Mouse (Mus musculus) CD8-positive naive resting alpha-beta T cell, adult 2 months (primary cell): ENCODE data around the gene Ccdc88b.

ENCODE experiments used
- DNase-seq, 2 experiments: peaks; one replicate each; pipeline ENCODE4 v3.0.0; 2022; ENCODE audit warnings: low read depth in 2 of 2, low spot score in 2 of 2

The Ccdc88b gene

GRCm38 (mm10) chr19:6857391-6858005, 513 bp downstream of the Ccdc88b start:
- no peak for DNase-seq

DNA sequence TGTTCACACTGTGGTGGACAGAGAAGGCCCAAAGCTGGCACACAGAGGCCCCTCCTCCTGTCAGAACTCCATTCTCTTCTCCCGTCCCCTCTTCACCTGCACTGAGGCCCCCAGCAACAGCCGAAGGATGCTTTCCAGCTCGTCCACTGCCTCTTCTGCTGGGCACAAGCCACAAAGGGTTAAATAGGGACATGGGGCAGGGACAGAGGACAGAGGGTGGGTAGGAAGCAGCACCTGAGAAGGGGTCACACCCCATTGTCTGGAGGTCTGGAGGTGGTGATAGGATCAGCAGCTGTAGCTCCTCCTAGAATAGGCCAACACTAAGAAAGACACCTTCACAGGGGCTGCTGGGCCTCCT, 1.0 kb downstream of the Ccdc88b start:
- no peak for DNase-seq

- peak in 1 of 2 experiments; percentile 41 for DNase-seq
These were observed 1.6 kb downstream of the Ccdc88b start for GRCm38 (mm10) chr19:6856281-6857002.

DNA sequence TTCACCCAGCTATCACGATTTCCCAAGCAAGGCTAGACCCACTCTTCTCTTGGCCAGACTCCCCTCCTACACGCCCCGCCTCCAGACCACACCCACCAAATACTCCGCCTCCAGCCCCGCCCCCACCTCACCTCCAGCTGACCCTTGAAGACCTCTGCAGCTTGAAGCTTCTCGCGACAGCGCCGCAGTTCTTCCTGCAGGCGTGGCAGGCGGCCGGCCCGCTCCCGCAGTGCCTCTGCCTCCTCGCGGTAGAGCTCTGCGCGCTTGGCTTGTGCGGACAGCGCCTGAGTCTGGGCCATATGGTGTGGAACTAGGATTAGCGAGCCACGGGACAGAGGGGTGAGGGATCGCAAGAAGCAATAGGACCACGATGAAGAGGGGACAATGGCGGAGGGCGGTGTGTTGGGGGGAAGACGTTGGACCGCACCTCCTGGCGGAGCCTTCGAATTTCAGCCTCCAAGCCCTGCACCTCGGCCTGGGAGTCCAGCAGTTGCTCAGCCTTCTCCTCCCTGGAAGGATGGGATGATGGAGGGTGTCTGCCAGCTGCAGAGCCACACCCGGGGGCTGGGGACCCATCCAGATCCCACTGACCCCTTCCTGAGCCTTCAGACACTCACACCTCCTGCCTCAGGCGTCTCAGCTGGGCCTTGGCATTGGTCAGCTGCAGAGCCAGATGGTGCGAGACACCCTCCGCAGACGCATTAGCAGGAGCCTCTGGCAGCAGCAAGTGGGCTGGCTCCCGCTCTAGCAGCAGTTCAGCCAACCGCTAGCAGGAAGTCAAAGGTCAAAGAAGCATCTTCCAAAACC, 2.6 kb downstream of the Ccdc88b start:
- DNase-seq, result no peak

DNA sequence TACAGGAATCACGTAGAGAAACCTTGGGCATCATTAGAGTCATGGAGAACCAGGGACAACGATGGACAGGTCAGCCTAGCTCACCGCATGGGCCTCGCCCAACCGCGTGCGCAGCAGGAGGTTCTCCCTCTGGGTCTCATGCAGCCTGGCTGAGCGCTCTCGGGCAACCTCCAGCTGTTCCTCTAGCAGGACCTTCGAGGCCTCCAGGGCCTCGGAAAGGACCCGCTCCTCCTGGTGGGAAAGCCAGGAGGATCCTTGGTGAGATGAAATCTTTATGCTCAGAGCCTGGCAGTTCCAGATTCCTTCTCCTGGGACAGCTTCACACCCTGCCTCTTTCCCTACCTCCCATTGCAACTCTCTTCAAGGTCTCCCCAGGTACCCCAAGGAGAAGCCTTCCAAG, 3.4 kb downstream of the Ccdc88b start:
- no peak for DNase-seq

DNA sequence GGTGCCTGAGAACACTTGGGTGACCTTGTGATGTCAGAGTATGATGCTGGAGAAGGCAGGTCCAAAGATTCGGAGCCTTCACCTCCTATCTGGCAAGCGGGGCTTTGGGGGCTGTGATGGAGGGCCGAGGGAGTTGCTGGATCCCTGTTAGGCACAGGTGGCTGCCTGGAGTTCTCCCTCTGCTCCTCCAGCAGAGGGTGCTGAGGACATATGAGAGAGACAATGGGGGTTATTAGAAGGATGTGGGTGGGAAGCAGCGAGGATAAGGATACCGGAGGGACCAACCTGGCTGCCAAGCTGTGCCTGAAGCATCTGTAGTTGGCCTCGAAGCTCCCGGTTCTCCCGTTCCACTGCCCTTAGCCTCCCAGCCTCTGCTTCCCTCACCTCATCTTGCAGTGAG, 4.1 kb downstream of the Ccdc88b start:
- DNase-seq, result no peak

GRCm38 (mm10) chr19:6852393-6853305, 5.4 kb downstream of the Ccdc88b start:
- no peak for DNase-seq

DNA sequence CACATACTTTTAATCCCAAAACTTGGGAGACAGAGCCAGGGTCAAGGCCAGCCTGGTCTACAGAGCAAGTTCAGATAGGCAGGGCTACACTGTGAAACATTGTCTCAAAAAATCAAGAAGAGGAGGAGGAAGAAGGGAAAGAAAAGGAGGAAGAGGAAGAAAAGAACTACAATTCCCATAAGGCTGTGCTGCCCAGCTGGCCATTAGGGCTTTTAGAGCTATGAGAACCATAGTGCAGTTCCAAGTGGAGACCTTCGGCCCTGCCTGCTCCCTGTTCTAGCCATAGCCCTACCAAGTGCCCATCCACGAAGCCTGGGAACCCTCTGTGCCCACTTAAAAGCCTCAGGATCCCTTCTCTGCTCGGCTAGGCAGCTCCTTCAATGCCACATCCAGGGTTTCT, 6.5 kb downstream of the Ccdc88b start:
- no peak for DNase-seq

DNA sequence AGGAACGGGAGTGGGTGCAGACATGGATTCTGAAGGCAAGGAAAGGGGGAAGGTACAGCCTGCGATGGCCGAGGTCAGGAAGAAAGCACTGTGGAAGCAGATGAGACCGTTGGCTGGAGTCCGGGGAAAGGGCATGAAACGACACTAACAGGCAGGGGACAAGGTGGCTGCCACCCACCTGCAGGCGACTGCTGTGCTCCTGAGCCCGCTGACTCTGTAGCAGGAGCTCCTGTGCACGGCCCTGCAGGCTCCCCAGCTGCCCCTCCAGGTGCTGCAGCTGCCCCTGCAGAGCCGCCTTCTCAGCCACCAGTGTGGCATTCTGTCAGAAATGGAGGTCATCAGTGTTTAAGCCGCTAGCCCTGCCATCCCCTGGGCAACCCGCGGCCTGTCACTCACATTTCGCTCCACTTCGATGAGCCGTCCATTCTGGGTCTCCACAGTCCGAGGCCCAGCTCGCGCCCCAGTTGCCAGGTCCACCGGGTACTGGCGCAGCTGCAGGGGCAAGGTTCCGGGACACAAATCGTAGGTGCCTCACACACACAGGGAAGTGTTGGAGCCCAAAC, 8.4 kb downstream of the Ccdc88b start:
- no peak for DNase-seq

DNA sequence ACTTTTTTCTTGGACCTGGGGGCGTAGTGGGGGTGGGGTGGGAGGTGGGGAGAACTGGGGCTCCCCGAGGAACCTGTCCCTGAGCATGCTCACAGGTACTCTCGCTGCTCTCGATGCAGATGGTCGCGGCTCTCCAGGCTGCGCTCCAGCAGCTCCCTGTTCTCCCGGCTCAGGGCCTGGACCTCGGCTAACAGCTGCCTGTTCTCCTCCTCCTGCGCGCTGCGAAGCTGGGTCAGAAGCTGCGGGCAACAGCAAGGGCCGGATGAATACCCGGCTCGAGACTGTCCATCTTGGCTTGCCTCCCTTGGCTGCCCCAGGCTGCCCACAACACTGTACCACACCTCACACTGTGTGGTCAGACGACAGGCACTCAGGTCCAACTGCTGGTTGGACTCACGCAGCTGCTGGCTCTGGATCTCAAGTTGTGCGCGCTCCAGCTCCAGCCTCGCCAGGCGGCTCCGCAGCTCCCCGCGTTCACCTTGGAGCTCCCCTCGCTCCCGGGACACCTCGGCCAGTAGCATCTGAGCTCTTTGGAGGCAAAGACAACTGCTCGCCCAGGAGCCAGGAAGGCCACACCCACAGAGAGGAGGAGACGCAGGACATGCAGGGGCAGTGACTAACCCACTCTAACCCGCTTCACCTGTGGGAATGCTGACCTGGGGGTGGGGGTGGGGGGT, 10.0 kb downstream of the Ccdc88b start:
- no peak for DNase-seq

GRCm38 (mm10) chr19:6846050-6846449, 12.0 kb downstream of the Ccdc88b start:
- DNase-seq, result no peak

- DNase-seq, result no peak
These were observed 15.7 kb downstream of the Ccdc88b start for GRCm38 (mm10) chr19:6842353-6842752.

DNA sequence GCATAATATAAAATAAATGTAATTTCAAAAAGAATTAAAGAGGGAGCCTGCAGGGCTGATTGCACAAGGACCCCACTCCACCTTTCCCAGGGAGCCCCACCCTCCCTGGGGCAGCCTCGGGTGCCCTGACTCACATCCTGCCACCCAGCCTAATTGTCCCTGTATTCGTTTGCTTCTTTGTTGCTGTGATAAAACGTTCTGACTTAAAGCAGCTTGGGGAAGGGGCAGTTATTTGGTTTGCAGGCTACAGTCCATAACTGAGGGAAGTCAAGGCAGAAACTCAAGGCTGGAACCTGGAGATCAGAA, 16.8 kb downstream of the Ccdc88b start:
- peak in 1 of 2 experiments; percentile 8 for DNase-seq

- peak; percentile 21 to 29 for DNase-seq
These were observed 17.3 kb downstream of the Ccdc88b start, which contains the start of gene Rps6ka4 for GRCm38 (mm10) chr19:6840475-6841291. Gene Rps6ka4, minus strand, starts transcription at chr19:6840636.

DNA sequence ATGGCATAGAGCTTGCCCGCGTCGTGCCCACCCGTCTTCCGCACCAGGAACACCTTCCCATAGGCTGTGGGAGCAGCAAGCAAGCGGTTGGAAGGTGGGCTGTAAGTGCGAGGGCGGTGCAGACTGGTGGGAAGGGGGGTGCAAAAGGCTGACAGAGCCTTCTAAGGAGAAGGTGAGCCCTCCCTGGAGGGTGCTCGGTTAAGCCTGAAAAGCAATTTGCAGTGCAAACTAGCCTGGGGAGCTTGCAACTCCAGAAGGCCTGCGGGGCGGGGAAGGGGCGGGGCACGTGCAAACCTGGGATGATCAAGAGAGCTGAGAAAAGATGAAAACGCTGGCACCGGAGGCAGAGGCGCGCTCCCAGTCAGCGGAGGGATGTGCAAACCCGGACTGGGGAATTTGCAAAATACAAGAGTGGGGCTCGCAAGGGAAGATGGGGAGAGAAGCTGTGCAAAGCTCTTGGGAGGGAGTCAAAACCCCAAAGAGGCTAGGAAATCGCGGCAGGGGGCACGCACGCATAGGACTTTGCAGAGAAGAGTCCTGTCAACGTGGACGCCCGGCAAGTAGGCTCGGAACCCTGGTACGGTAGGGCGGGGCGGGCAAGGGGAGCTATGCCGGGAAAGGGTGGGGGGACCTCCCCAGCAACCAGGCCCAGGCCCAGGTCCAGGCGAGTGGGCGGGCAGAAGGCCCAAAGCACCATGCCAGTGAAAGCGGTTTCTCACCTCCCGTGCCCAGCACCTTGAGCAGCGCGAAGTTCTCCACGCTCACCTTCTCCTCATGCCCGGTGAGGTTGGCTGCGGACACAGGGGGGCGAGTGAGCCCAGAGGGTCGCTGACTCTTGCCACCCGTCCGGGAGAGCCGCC, 18.2 kb downstream of the Ccdc88b start:
- peak in 1 of 2 experiments; percentile 6 for DNase-seq

- no peak for DNase-seq
These were observed 25.6 kb downstream of the Ccdc88b start for GRCm38 (mm10) chr19:6832363-6832762.

DNA sequence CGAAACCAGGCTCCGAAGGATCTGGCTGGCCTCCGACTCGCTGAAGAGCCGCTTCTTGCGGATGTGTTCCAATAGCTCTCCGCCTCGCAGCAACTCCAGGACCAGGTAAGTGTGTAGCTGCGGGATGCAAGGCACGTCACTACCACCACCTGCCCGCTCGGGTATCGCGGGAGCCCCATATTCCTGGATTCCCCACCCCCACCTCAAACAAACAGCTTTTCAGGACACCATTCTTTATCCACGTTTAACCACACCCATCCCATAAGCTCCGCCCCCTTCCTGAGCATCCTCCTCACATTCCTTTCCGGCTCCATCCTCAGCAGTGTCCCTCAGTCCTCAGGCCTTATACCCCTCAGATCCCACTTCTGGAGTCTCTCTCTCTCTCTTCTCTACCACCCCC, 26.7 kb downstream of the Ccdc88b start:
- no peak for DNase-seq

GRCm38 (mm10) chr19:6830556-6831316, 27.3 kb downstream of the Ccdc88b start:
- DNase-seq, result no peak
